Mouse (Mus musculus): ENCODE data around the gene Rwdd1.
A peak's percentile ranks its signal among the peaks of the same experiment; 100 is the strongest.

DNA sequence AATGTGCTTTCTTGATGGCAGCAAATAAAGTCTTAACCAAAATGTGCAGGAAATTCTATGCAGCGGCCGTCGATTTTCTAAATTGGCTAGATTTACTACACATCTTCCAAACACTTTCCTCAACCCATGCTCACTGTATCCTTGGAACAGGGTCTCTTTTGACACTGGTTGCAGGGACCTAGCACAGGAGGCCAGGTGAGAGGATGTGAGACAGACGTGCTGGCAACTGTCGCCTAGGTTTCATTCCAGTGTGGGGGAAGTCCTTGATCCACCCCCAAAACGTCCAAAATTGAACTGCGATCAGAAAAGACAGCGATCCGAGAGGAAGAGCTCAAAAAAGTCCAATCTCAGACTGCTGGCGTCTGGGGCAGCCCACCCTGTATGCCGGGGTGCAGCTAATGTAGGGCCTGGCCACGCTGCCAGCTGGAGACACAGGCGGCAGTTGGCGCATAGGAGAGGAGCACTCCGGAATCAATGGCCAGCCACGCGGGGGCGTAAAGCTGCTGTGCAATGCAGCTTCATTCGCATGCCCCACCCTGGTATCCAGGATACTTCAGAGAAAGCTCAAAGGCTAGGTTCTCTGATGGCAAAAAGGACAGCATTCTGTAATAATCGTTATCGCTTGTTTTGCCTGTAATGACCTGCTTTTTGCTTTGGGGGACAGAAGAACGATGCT is 14.3 kb upstream of the Rwdd1 start:
- TF ChIP-seq CHD2 (IDR thresholded peaks at IDR 0.05; ENCODE audit: low read depth, low read length) (no peak), HCFC1 (IDR thresholded peaks at IDR 0.05; ENCODE audit: borderline replicate concordance, insufficient read depth, low read length) (no peak), ZC3H11A (IDR thresholded peaks at IDR 0.05; ENCODE audit: borderline replicate concordance, low read depth, low read length) (peak; percentile 79; the same call in 1 of the 2 replicates), MAFK (IDR thresholded peaks at IDR 0.05; ENCODE audit: insufficient read depth, low read depth, low read length) (no peak), ZNF384 (IDR thresholded peaks at IDR 0.05; ENCODE audit: low read depth, low read length) (no peak)

Measured in ES-E14 (cell line).